8 mouse cellular contexts compared by ENCODE assay signal in the genomic region with DNA sequence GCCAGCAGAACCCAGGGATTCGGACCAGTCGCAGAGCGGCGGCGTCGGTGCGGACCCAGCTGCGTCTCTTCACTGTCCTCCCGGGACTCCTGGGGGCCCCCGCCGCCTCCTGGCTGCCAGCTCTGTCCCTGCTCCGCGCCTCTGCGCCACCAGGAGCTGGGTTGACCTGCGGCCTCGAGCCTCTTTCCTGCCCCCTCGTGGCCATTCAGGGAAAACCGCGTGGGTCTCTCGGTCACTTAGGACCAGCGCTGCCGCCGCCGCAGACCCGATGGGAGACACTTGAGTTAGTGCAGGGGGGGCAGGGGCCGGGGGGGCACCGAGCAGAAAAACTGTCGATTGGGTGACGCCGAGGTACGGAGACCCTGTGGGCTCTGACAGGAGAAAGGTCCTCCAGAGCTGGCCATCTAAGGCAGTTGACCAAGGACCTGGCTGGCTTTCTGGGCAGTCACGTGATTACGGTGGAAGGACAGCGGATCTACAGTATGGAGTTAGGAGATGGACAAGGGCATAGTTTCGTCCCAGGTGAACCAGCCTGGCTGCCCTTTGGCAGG. TPM values are rescaled to one million over a fixed set of nuclear protein-coding genes. Genes with fewer than 3 reads are reported as not detected.
DNase-seq lines count a peak whose midpoint lies in the region; ATAC-seq and TF ChIP-seq lines count a peak whose summit lies in the region.

No protein-coding gene starts in this region.

- H3K4me3 ChIP-seq in brown adipose tissue, adult 24 weeks (ENCODE audit: insufficient read depth, low read depth, low read length): peak overlapping the region; percentile 35
- peak overlapping the region; percentile 43 to 53 for H3K4me3 ChIP-seq in heart, embryonic 14.5 days (ENCODE audit: control insufficient read depth in 1 of 2, insufficient read depth in 1 of 2, low read depth in 1 of 2, low read length in 2 of 2)
- H3K4me3 ChIP-seq in kidney, postnatal 0 days (replicated peaks; ENCODE audit: low read depth, low read length): peak overlapping the region; percentile 37
- peak overlapping the region; percentile 41 for H3K4me3 ChIP-seq in liver, embryonic 13.5 days (replicated peaks)

- no peak overlapping the region for H3K27ac ChIP-seq in brown adipose tissue, adult 24 weeks (replicated peaks; ENCODE audit: low read depth, low read length)
- no peak overlapping the region for H3K27ac ChIP-seq in heart, embryonic 14.5 days (replicated peaks in 1 of 2; ENCODE audit: control insufficient read depth in 1 of 2, insufficient read depth in 1 of 2, low read depth in 2 of 2, low read length in 2 of 2)
- H3K27ac ChIP-seq in kidney, postnatal 0 days: no peak overlapping the region
- H3K27ac ChIP-seq in liver, embryonic 13.5 days: no peak overlapping the region

- peak overlapping the region; percentile 52 for H3K9ac ChIP-seq in heart, embryonic 14.5 days (ENCODE audit: low read length)
- 0 out of 2 replicates have a peak overlapping the region, but pooled peaks have one; percentile 35 for H3K9ac ChIP-seq in kidney, postnatal 0 days (ENCODE audit: low read depth, low read length)
- H3K9ac ChIP-seq in liver, embryonic 13.5 days: no peak overlapping the region

- H3K4me1 ChIP-seq in brown adipose tissue, adult 24 weeks (ENCODE audit: control insufficient read depth, insufficient read depth, insufficient read length, low read length): no peaks in the 10 kb centered on the region
- peaks cover 15 to 19% of the 10 kb centered on the region in 2 experiments; a peak in 3 of 4 replicates for H3K4me1 ChIP-seq in heart, embryonic 14.5 days (ENCODE audit: control insufficient read depth in 2 of 2, insufficient read depth in 2 of 2, low read length in 2 of 2)
- peaks cover 8% of the 10 kb centered on the region; the same call in 1 of the 2 replicates for H3K4me1 ChIP-seq in kidney, postnatal 0 days (replicated peaks; ENCODE audit: insufficient read depth, low read length)
- H3K4me1 ChIP-seq in liver, embryonic 13.5 days (replicated peaks): peaks cover 13% of the 10 kb centered on the region

- TF ChIP-seq CTCF in kidney, postnatal 0 days (IDR thresholded peaks at IDR 0.05; ENCODE audit: low read depth): peak; percentile 99

- peak overlapping the region; percentile 87 for H3K4me2 ChIP-seq in heart, embryonic 14.5 days (ENCODE audit: low read length)
- peak overlapping the region; percentile 79 for H3K4me2 ChIP-seq in kidney, postnatal 0 days (ENCODE audit: low read length)
- peak overlapping the region; percentile 61 for H3K4me2 ChIP-seq in liver, embryonic 13.5 days

- peak; percentile 80 for ATAC-seq in heart, embryonic 14.5 days (ENCODE audit: insufficient number of reproducible peaks, insufficient read depth, low FRiP score, low read depth)
- ATAC-seq in kidney, postnatal 0 days (replicated peaks; ENCODE audit: low FRiP score, low read depth): peak; percentile 78
- no peak for ATAC-seq in liver, embryonic 13.5 days (ENCODE audit: low read depth)

- DNase-seq in A20 (ENCODE audit: low read depth, low spot score): peak; percentile 84
- peak; percentile 42 for DNase-seq in fibroblast of lung, adult 2 months (ENCODE audit: low read depth)
- peak; percentile 90 for DNase-seq in kidney, postnatal 0 days (ENCODE audit: low spot score)
- peak; percentile 22 for DNase-seq in liver, embryonic 13.5 days
- DNase-seq in natural killer cell, adult 2 months (ENCODE audit: low spot score in 2 of 2): peak; percentile 43 to 45
- DNase-seq in splenic B cell, adult 2 months (ENCODE audit: low read depth, low spot score): peak; percentile 56

- H3K36me3 ChIP-seq in heart, embryonic 14.5 days (ENCODE audit: control insufficient read depth, insufficient read depth, low read length): no peaks in the 10 kb centered on the region
- H3K36me3 ChIP-seq in kidney, postnatal 0 days (ENCODE audit: insufficient read depth, low read length): no peaks in the 10 kb centered on the region
- no peaks in the 10 kb centered on the region for H3K36me3 ChIP-seq in liver, embryonic 13.5 days
- H3K36me3 ChIP-seq in splenic B cell, adult 2 months (ENCODE audit: control insufficient read depth, insufficient read depth, low read length, poor library complexity, severe bottlenecking): no peaks in the 10 kb centered on the region

- WGBS in heart, embryonic 14.5 days: 2% methylated on average over 35 of the region's 35 CpGs
- under 1% methylated on average over 35 of the region's 35 CpGs for WGBS in kidney, postnatal 0 days
- 1% methylated on average over 35 of the region's 35 CpGs for WGBS in liver, embryonic 13.5 days (ENCODE audit: insufficient replicate concordance)

- no peaks in the 10 kb centered on the region for H3K9me3 ChIP-seq in heart, embryonic 14.5 days (ENCODE audit: control insufficient read depth, low read length)
- H3K9me3 ChIP-seq in kidney, postnatal 0 days (replicated peaks; ENCODE audit: low read length): no peaks in the 10 kb centered on the region
- no peaks in the 10 kb centered on the region for H3K9me3 ChIP-seq in liver, embryonic 13.5 days (replicated peaks)

- H3K27me3 ChIP-seq in heart, embryonic 14.5 days (ENCODE audit: control insufficient read depth, insufficient read depth, low read length): peaks cover 41% of the 10 kb centered on the region
- H3K27me3 ChIP-seq in kidney, postnatal 0 days (ENCODE audit: insufficient read depth, low read length): peaks cover 13% of the 10 kb centered on the region
- H3K27me3 ChIP-seq in liver, embryonic 13.5 days: peaks cover 61% of the 10 kb centered on the region
- H3K27me3 ChIP-seq in splenic B cell, adult 2 months (ENCODE audit: control insufficient read depth, insufficient read depth, low read length, poor library complexity, severe bottlenecking): no peaks in the 10 kb centered on the region

RNA-seq across cellular contexts. Expression of gene Tmem174, which starts 48.2 kb away (rescaled TPM):
- not detected in 2 replicates for polyA plus RNA-seq in brown adipose tissue, adult 24 weeks (2012; ENCODE audit: insufficient read depth, insufficient read length, missing spikeins)
- polyA plus RNA-seq in heart, embryonic 14.5 days (2014; fragmentation: Nextera tagmentation; extraction: Ambion mirVana): not detected in 2 replicates
- 102 and 105 TPM in 2 replicates for polyA plus RNA-seq in kidney, postnatal 0 days (2015; fragmentation: Nextera tagmentation; extraction: Ambion mirVana)
- polyA plus RNA-seq in liver, embryonic 13.5 days (2015; fragmentation: Nextera tagmentation; extraction: Ambion mirVana): not detected in 2 replicates

Comparison
In these comparisons a context has a peak if more than half of its experiments do, and no peak if none do; other contexts are left out.
1. DNase-seq: peak in every context shown above with its lines; median percentile 90 in kidney, postnatal 0 days; 84 in A20; 56 in splenic B cell, adult 2 months; 44 in natural killer cell, adult 2 months; 42 in fibroblast of lung, adult 2 months; 22 in liver, embryonic 13.5 days.
2. RNA of gene Tmem174, which starts 48.2 kb away (polyA plus RNA-seq): 102 to 105 TPM in kidney, postnatal 0 days; not detected in brown adipose tissue, adult 24 weeks, not detected in heart, embryonic 14.5 days and not detected in liver, embryonic 13.5 days; every median in the first group is over 100 times any median in the second.
3. Peak in every context shown above with its lines, with median percentiles within 50 percentile points of each other: H3K4me3 ChIP-seq and H3K4me2 ChIP-seq.